Mouse (Mus musculus) lung, embryonic 14.5 days (tissue): Measurements from ENCODE around the gene Tmprss6. TPM values are rescaled to one million over a fixed set of nuclear protein-coding genes. Genes with fewer than 3 reads are reported as not detected.
A peak's percentile ranks its signal among the peaks of the same experiment; 100 is the strongest.

Source experiments
- ATAC-seq: fragments of 200-750 bp; cut with Nextera tagmentation; 2 replicates; pipeline ENCODE4 v1.8.0; 2017; ENCODE audit warnings: mild to moderate bottlenecking, moderate TSS enrichment, moderate library complexity; ENCODE audit not compliant: insufficient read depth
- DNase-seq: peaks from one replicate; pipeline ENCODE4 v3.0.0-alpha.2; 2015
- H3K27ac ChIP-seq: fragments of 300-500 bp; sonication (generic); 2 replicates; pipeline ENCODE4 v1.5.1; 2014; ENCODE audit warnings: low read depth, mild to moderate bottlenecking, moderate library complexity
- H3K27me3 ChIP-seq: fragments of 300-500 bp; sonication (generic); 2 replicates; pipeline ENCODE4 v1.6.1; 2014; ENCODE audit warnings: low read length, control low read depth; ENCODE audit not compliant: insufficient read depth
- H3K36me3 ChIP-seq: fragments of 300-500 bp; sonication (generic); 2 replicates; pipeline ENCODE4 v1.6.1; 2014; ENCODE audit warnings: control low read depth; ENCODE audit not compliant: insufficient read depth
- H3K4me1 ChIP-seq: fragments of 300-500 bp; sonication (generic); 2 replicates; pipeline ENCODE4 v1.6.1; 2014; ENCODE audit warnings: antibody characterized with exemption, control low read depth; ENCODE audit not compliant: insufficient read depth
- H3K4me2 ChIP-seq: fragments of 300-500 bp; sonication (generic); 2 replicates; pipeline ENCODE4 v1.6.1; 2014; ENCODE audit warnings: mild to moderate bottlenecking
- H3K4me3 ChIP-seq: fragments of 300-500 bp; sonication (generic); 2 replicates; pipeline ENCODE4 v1.5.1; 2014; ENCODE audit warnings: low read depth, low read length
- H3K9ac ChIP-seq: fragments of 300-500 bp; sonication (generic); 2 replicates; pipeline ENCODE4 v1.6.1; 2014
- H3K9me3 ChIP-seq: fragments of 300-500 bp; sonication (generic); 2 replicates; pipeline ENCODE4 v1.6.1; 2016; ENCODE audit warnings: low read depth, low read length, control low read depth
- CTCF ChIP-seq: IDR thresholded peaks from 2 replicates; pipeline ENCODE4 v1.5.1; 2016; ENCODE audit warnings: antibody characterized with exemption, low read depth
- WGBS: fragments of 180-500 bp; shearing (Covaris S2); extraction: QIAGEN DNeasy Blood & Tissue Kit; methylation state at CpG from one replicate; pipeline ENCODE4 v1.1.7; 2014; 5-methylcytosine and 5-hydroxymethylcytosine counted together
- polyA plus RNA-seq: library from polyadenylated mRNA; unstranded; fragments of >200 nt; fragmentation: Nextera tagmentation; extraction: Ambion mirVana; gene quantifications from 2 replicates; pipeline ENCODE4 v1.2.1, GENCODE M21; 2014

Gene Tmprss6
- polyA plus RNA-seq, 1 experiment from 2014 or later = 0.37 TPM

DNA sequence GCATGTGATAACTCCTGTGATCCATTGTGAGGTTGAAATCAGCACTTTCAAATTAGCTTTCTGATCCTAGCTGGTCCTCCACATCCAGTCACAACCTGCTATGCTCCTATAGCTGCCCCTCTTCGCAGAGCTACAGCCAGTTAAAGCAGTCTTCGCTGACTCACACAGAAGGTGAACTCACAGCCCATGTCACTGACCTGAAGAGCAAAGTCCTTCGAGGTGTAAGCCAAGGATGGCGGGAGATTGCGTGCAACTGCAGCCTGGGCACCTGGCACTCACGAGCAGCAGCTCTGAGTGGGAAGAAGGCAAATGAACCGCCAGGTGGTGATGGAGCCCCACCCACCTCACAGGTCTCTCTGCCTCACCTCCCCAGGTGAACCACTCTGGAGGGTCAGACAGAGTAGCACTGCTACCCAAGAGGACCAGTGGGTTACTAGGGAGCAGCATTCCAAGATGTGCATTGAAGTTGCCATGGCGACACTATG lies 72.9 kb downstream of the Tmprss6 start, which contains the start of gene Tex33:
Tex33 (minus strand) TSS at position 435 of the 485 bp plus-strand sequence.
- no peaks in the 10 kb centered on the region for H3K27me3 ChIP-seq
- no peaks in the 10 kb centered on the region for H3K9me3 ChIP-seq
- DNase-seq = no peak
- no peak within 1 kb of the TSS for H3K27ac ChIP-seq
- H3K4me1 ChIP-seq = no peaks in the 10 kb centered on the region
- peak; percentile 11; the same call in 1 of the 2 replicates for TF ChIP-seq CTCF
- H3K36me3 ChIP-seq = 0 out of 2 replicates have a peak, but pooled peaks cover 3% of the 10 kb centered on the region
- no peak within 1 kb of the TSS for H3K4me3 ChIP-seq
- H3K9ac ChIP-seq = no peak within 1 kb of the TSS
- ATAC-seq = no peak
- WGBS = 66% methylated on average over 8 of the region's 8 CpGs
- H3K4me2 ChIP-seq = no peak within 1 kb of the TSS

DNA sequence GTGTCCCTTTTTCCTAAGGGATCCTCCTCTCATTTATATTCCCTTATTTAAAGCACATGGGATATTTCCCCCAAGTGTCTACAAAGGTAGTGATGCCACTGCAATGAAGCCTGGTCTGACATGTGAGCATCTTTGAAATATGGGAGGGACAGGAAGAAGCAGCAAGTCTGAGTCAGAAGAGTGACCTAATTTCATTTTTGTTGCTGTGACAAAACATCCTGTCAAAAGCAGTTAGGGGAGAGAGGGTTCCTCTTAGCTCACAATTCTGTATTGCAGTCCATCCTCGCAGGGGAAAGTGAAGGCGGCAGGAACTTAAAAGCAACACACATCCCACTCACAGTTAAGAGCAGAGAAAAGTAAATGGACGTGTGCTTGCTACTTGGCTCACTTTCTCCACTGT lies 77.6 kb downstream of the Tmprss6 start:
- Histone ChIP-seq H3K9ac (no peak overlapping the region), H3K4me2 (no peak overlapping the region), H3K27me3 (no peaks in the 10 kb centered on the region), H3K9me3 (no peaks in the 10 kb centered on the region), H3K27ac (no peak overlapping the region), H3K4me3 (no peak overlapping the region), H3K4me1 (no peaks in the 10 kb centered on the region), H3K36me3 (no peaks in the 10 kb centered on the region)
- DNase-seq (no peak), ATAC-seq (no peak)
- no peak for TF ChIP-seq CTCF
- WGBS = 71% methylated on average over 3 of the region's 3 CpGs

Other genes with a start within 250 kb of the Tmprss6 start
- 3.1 and 7.2 TPM in 2 replicates for gene Ncf4, start 223.8 kb downstream of the Tmprss6 start, polyA plus RNA-seq
- gene Csf2rb2, start 162.9 kb downstream of the Tmprss6 start, polyA plus RNA-seq = 0.20 and 0.45 TPM in 2 replicates
- gene Csf2rb, start 142.9 kb downstream of the Tmprss6 start, polyA plus RNA-seq = 2.2 and 2.6 TPM in 2 replicates
- not detected in 2 replicates for gene Tex33, start 72.7 kb downstream of the Tmprss6 start, polyA plus RNA-seq
- gene Tst, start 62.7 kb downstream of the Tmprss6 start, polyA plus RNA-seq = 51.9 and 53.5 TPM in 2 replicates
- 3.3 and 3.5 TPM in 2 replicates for gene Mpst, start 62.2 kb downstream of the Tmprss6 start, polyA plus RNA-seq
- gene Kctd17, start 40.1 kb downstream of the Tmprss6 start, polyA plus RNA-seq = 51.8 and 53.9 TPM in 2 replicates
- 0.12 TPM in 1 of 2 replicates, not detected in the other for gene Il2rb, start 26.6 kb upstream of the Tmprss6 start, polyA plus RNA-seq
- 39.8 and 40.7 TPM in 2 replicates for gene C1qtnf6, start 62.8 kb upstream of the Tmprss6 start, polyA plus RNA-seq
- gene Sstr3, start 76.1 kb upstream of the Tmprss6 start, polyA plus RNA-seq = 0.08 TPM in 1 of 2 replicates, not detected in the other
- 12.2 and 16.2 TPM in 2 replicates for gene Rac2, start 104.1 kb upstream of the Tmprss6 start, polyA plus RNA-seq
- gene Cyth4, start 128.4 kb upstream of the Tmprss6 start, polyA plus RNA-seq = 4.2 and 4.9 TPM in 2 replicates